Mouse (Mus musculus): Measurements from ENCODE around the gene Lhpp. TPM values are rescaled to one million over a fixed set of nuclear protein-coding genes. Genes with fewer than 3 reads are reported as not detected.

Gene Lhpp
- polyA plus RNA-seq, 1 experiment from 2014 or later, result 38.3 TPM

DNA sequence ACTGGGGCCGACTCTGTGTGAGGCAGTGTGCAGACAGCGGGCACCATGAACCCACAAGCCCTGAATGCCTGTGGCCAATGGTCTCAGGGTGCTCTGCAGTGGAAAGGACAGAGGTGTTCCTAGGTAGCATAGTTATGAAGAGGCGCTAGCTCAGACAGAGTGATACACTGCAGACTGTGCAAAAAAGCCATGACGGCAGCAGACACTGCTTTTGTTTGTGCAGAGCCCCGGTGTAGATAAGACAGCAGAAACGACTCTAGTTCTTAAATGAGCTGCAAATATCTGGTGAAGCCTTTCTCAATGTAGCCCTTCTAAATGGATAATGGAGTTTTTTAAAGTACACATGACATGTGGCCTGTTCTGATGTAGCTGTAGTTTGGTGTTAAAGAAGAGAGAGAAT is 129.4 kb downstream of the Lhpp start:
- 88% methylated on average over 6 of the region's 6 CpGs for WGBS
- Histone ChIP-seq H3K9ac (no peak overlapping the region), H3K27me3 (replicated peaks) (no peaks in the 10 kb centered on the region), H3K27ac (no peak overlapping the region), H3K4me2 (no peak overlapping the region), H3K4me3 (no peak overlapping the region), H3K9me3 (no peaks in the 10 kb centered on the region), H3K4me1 (peaks cover 7% of the 10 kb centered on the region; the same call in 1 of the 2 replicates), H3K36me3 (replicated peaks) (no peaks in the 10 kb centered on the region)
- no peak for ATAC-seq (replicated peaks)

- no peak for ATAC-seq (replicated peaks)
- Histone ChIP-seq H3K9ac (no peak overlapping the region), H3K9me3 (no peaks in the 10 kb centered on the region), H3K4me2 (no peak overlapping the region), H3K27ac (no peak overlapping the region), H3K4me3 (no peak overlapping the region), H3K36me3 (replicated peaks) (no peaks in the 10 kb centered on the region), H3K4me1 (no peaks in the 10 kb centered on the region), H3K27me3 (replicated peaks) (no peaks in the 10 kb centered on the region)
- 87% methylated on average over 5 of the region's 5 CpGs for WGBS
These were observed 132.5 kb downstream of the Lhpp start for GRCm38 (mm10) chr7:132742912-132743311.

DNA sequence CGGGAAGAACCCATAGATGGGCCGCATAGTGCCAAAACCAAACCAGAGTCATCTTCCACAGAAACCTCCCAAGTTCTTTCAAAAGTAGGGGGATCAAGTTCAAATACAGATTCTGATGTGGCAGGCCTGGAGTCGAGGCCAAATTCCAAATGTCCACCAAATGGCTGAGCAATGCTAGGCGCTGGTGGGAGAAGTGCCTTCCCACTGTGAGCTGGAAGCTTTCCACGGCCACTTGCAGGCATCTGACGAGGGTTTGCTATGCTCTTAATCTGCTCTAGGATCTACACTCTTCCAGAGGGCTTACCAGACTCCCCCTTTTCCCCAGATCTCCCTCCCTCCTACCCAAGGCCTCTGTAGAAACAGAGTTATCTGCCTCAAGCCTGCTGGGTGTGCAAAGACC is 136.7 kb downstream of the Lhpp start:
- 86% methylated on average over 6 of the region's 6 CpGs for WGBS
- Histone ChIP-seq H3K9ac (no peak overlapping the region), H3K27ac (no peak overlapping the region), H3K4me2 (no peak overlapping the region), H3K4me1 (no peaks in the 10 kb centered on the region), H3K9me3 (no peaks in the 10 kb centered on the region), H3K36me3 (replicated peaks) (no peaks in the 10 kb centered on the region), H3K4me3 (no peak overlapping the region), H3K27me3 (replicated peaks) (no peaks in the 10 kb centered on the region)
- no peak for ATAC-seq (replicated peaks)

GRCm38 (mm10) chr7:132748076-132748769 is 137.8 kb downstream of the Lhpp start:
- WGBS, result 87% methylated on average over 3 of the region's 3 CpGs
- H3K9me3 ChIP-seq, result no peaks in the 10 kb centered on the region
- H3K4me2 ChIP-seq, result no peak overlapping the region
- no peaks in the 10 kb centered on the region for H3K4me1 ChIP-seq
- no peak overlapping the region for H3K27ac ChIP-seq
- H3K4me3 ChIP-seq, result no peak overlapping the region
- H3K27me3 ChIP-seq (replicated peaks), result no peaks in the 10 kb centered on the region
- no peak overlapping the region for H3K9ac ChIP-seq
- H3K36me3 ChIP-seq (replicated peaks), result no peaks in the 10 kb centered on the region
- no peak for ATAC-seq (replicated peaks)

DNA sequence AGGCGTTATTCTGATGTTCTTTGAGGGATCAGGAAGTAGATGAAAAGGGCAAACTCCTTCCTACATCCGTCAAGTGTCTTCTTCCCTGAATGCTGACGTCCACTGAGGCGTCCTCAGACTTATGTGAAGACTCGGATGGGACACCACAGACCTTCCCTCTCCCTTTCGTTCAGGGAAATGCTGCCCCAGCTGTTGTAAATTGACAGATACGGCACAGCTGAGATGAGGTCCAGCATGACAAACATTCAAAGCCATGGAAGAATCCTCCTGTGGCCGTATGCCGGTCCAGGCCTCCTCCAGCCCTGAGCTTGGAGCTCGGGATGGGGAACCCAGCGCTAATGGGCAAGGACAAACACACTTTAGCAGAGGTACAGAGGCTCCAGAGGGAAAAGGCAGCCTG is 139.1 kb downstream of the Lhpp start:
- no peaks in the 10 kb centered on the region for H3K27me3 ChIP-seq (replicated peaks)
- H3K9ac ChIP-seq, result no peak overlapping the region
- H3K4me1 ChIP-seq, result peaks cover 6% of the 10 kb centered on the region; the same call in 1 of the 2 replicates
- H3K36me3 ChIP-seq (replicated peaks), result no peaks in the 10 kb centered on the region
- no peak for ATAC-seq (replicated peaks)
- no peak overlapping the region for H3K27ac ChIP-seq
- H3K9me3 ChIP-seq, result no peaks in the 10 kb centered on the region
- H3K4me3 ChIP-seq, result no peak overlapping the region
- WGBS, result 92% methylated on average over 11 of the region's 11 CpGs
- H3K4me2 ChIP-seq, result no peak overlapping the region

DNA sequence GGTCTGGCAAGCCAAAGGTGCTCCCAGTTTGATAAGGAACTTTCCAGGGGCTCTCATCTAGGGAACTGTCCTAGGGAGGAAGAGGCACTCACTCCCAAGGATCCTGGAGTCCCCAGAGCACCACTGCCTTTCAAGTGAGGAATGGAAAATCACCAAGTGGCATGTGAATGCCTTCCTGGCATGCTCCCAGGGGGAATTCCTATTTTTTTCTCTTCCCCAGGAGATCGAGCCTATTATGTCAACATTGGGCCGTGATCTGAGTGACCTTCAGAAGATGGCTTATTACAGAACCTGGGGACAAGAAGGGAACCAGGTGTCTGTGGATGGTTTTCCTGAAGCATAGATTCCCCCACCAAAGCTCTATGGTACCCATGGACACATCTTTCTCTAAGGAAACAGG is 141.3 kb downstream of the Lhpp start:
- no peak overlapping the region for H3K27ac ChIP-seq
- no peaks in the 10 kb centered on the region for H3K27me3 ChIP-seq (replicated peaks)
- H3K4me1 ChIP-seq, result peaks cover 7% of the 10 kb centered on the region; the same call in 1 of the 2 replicates
- H3K4me2 ChIP-seq, result no peak overlapping the region
- no peak overlapping the region for H3K9ac ChIP-seq
- no peak for ATAC-seq (replicated peaks)
- 78% methylated on average over 2 of the region's 2 CpGs for WGBS
- H3K4me3 ChIP-seq, result no peak overlapping the region
- H3K9me3 ChIP-seq, result no peaks in the 10 kb centered on the region
- H3K36me3 ChIP-seq (replicated peaks), result no peaks in the 10 kb centered on the region

- no peak overlapping the region for H3K4me2 ChIP-seq
- WGBS, result 61% methylated on average over 4 of the region's 4 CpGs
- H3K9ac ChIP-seq, result no peak overlapping the region
- peaks cover 7% of the 10 kb centered on the region; the same call in 1 of the 2 replicates for H3K4me1 ChIP-seq
- no peaks in the 10 kb centered on the region for H3K9me3 ChIP-seq
- ATAC-seq (replicated peaks), result no peak
- no peak overlapping the region for H3K27ac ChIP-seq
- no peak overlapping the region for H3K4me3 ChIP-seq
- H3K27me3 ChIP-seq (replicated peaks), result no peaks in the 10 kb centered on the region
- no peaks in the 10 kb centered on the region for H3K36me3 ChIP-seq (replicated peaks)
These were observed 143.3 kb downstream of the Lhpp start for GRCm38 (mm10) chr7:132753518-132754388.

DNA sequence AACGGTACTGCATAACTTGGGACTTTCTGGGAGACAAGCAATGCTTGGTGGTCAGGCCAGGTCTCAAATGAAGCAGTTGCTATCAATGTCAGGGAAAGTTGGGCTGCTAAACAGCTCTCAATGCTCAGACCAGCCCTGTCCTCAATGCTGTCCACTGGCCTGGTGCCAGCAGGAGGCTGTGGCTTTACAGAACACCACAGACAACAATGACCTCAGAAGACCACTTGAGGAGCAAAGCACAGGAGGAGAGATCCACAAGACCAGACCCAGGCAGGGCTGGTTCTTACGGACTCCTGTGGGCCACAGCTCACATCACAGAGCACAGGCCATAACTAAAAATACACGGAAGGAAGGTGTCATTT is 143.9 kb downstream of the Lhpp start:
- 63% methylated on average over 3 of the region's 3 CpGs for WGBS
- Histone ChIP-seq H3K27me3 (replicated peaks) (no peaks in the 10 kb centered on the region), H3K27ac (no peak overlapping the region), H3K4me2 (no peak overlapping the region), H3K4me1 (peaks cover 7% of the 10 kb centered on the region; the same call in 1 of the 2 replicates), H3K36me3 (replicated peaks) (no peaks in the 10 kb centered on the region), H3K9me3 (no peaks in the 10 kb centered on the region), H3K4me3 (no peak overlapping the region), H3K9ac (no peak overlapping the region)
- no peak for ATAC-seq (replicated peaks)

Other genes with a start within 250 kb of the Lhpp start
- 78.6 and 85.1 TPM in 2 replicates for gene Oat, start 34.2 kb upstream of the Lhpp start, polyA plus RNA-seq (2015; fragmentation: Nextera tagmentation; extraction: Ambion mirVana)
- gene Nkx1-2, start 11.0 kb upstream of the Lhpp start, polyA plus RNA-seq (2015; fragmentation: Nextera tagmentation; extraction: Ambion mirVana), result 0.70 and 1.2 TPM in 2 replicates
- 15.4 and 15.7 TPM in 2 replicates for gene Fam53b, start 203.2 kb downstream of the Lhpp start, polyA plus RNA-seq (2015; fragmentation: Nextera tagmentation; extraction: Ambion mirVana)
- 83.9 and 88.1 TPM in 2 replicates for gene Eef1akmt2, start 242.0 kb downstream of the Lhpp start, polyA plus RNA-seq (2015; fragmentation: Nextera tagmentation; extraction: Ambion mirVana)
- gene Abraxas2, start 248.6 kb downstream of the Lhpp start, polyA plus RNA-seq (2015; fragmentation: Nextera tagmentation; extraction: Ambion mirVana), result 36.1 and 38.7 TPM in 2 replicates